Mouse (Mus musculus): ENCODE measurements around the gene Scn8a. TPM values are rescaled to one million over a fixed set of nuclear protein-coding genes. Genes with fewer than 3 reads are reported as not detected.

Scn8a gene
- polyA plus RNA-seq, 2 experiments from 2014 or later = 0.29 to 0.32 TPM

DNA sequence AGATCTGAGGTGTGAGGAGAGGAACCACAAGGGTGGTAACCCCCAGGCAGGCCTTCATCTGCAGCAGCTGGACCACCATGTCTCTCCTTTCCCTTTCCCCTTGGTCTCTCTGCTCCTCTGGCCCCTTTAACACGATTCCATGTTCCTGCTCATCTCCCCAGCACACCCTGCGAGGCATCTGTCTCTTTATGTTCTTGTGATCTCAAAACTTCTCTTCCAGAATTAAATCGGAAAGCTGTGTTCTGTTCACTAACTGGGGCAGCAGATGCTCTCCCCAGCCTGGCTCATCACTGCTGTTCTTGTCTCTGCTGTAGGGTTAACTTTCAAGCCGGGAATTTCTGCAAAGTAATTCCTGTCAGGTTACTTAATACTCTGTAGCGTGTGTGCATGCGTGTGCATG, 91.3 kb downstream of the Scn8a start:
- ATAC-seq = no peak

DNA sequence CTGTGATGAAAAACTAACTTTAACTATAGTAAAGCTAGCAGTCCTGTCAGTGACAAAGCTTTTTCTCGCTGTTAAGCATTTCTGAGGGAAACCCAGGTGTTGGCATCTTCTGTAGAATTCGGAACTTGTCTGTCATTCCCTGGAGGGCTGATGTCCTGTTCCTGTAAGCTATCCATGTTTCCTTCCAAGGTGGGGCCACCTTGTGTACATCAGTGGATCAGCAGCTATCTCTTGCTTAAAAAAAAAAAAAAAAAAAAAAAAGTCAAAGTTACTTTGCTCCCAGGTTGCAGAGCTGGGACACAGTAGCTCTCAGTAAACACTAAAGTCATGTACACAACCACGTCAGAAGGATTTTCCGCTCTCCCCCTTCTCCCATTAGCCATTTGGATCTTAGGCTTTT, 91.9 kb downstream of the Scn8a start:
- no peak for ATAC-seq

DNA sequence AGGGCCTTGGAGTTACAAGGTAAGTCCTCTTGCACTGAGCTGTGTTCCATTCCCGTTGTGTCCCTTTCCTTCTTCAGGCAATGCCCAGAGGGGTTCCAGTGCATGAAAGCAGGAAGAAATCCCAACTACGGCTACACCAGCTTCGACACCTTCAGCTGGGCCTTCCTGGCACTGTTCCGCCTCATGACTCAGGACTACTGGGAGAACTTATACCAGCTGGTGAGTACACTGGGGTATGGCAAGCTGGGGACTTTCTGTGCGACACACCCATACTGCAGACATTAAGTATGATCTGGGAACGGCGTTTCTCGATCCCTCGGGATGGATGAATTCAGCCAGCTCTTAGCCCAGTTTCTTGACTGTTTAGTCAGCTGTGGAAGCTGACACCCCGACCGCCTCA, 101.8 kb downstream of the Scn8a start:
- no peak for ATAC-seq

DNA sequence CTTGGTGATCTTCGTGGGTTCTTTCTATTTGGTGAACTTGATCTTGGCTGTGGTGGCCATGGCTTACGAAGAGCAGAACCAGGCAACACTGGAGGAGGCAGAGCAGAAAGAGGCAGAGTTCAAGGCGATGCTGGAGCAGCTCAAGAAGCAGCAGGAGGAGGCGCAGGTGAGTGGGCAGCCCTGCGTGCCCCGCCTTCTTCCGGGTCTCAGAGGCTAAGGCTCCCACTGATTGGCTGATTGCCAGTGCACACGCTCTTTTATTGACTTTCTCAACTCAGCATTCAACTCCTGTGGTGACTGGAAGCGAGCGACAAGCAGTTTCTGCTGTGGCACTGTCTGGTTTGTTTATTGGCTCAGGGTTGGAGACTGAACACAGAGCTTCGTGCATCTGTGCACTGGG, 103.1 kb downstream of the Scn8a start:
- peak; percentile 47 for ATAC-seq

DNA sequence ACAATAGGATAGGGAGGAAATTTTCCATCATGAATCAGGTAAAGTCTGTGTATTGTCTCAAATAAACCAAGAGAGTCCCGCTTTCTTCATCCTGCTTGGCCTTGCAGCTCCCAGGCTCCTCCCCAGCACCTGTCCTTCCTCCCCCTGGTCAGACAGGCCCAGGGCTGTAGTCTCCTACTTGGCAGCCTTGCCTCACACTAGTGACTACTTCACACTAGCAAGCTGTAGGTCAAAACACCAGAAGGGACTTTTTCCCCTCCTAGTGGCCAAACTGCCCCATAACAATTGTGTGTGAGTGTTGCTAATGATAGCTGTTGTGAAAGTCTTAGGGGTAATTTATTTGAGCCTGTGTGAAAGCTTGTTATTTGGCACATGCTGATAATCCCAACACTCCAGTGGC, 105.0 kb downstream of the Scn8a start:
- no peak for ATAC-seq

DNA sequence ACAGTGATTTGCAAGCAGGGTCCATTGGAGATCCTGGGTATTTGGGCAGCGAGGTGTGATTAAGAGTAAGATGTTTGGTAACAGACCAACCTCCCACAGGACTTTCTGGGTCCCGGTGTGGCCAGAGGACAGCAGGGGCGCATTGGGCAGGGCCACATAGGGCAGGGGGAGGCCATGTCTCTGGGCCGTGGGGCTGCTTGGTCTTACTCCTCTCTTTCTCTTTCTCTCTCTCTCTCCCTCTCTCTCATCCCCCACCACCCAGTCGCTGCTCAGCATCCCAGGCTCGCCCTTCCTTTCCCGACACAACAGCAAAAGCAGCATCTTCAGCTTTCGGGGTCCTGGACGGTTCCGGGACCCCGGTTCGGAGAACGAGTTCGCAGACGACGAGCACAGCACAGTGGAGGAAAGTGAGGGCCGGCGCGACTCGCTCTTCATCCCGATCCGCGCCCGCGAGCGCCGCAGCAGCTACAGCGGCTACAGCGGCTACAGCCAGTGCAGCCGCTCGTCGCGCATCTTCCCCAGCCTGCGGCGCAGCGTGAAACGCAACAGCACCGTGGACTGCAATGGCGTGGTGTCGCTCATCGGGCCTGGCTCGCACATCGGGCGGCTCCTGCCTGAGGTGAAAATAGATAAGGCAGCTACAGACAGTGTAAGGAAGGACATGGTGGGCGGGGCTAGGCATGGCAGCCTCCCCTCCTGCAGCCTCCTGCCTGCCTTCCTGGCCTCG, 113.9 kb downstream of the Scn8a start:
- ATAC-seq = peak; percentile 62

DNA sequence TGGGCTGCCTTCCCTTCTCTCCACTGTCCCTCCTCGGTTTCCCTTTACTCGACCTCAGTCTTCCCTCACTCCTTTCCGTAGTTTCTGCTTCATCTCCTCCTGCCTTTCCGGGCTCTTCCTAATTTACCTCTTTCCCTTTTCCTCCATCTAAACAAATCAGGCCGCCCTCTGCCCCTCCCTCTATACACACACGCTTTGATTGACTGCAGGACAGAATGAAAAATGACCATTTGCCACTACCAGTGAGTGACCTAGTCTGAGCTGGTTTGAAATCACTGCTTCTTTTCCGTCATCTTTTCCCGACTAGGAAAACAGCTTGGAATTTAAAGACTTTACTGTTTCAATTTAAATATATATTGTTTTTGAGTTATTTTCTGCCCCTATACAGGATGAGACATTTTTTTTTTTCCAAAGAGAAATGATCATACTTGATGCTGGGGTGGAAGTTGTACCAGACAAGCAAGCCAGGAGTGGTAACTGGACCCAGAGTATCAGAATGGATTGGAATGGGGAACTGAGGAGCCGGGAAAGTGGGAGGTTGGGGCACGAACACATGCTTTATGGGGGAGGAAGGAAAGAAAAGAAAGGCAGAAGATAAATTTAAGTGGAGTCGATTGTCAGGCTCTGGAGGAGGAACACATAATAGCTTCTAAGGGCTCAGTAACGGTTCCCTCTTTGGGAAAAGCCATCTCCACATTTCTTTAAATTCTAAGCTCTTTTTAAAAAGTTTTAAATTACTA, 114.7 kb downstream of the Scn8a start:
- no peak for ATAC-seq

DNA sequence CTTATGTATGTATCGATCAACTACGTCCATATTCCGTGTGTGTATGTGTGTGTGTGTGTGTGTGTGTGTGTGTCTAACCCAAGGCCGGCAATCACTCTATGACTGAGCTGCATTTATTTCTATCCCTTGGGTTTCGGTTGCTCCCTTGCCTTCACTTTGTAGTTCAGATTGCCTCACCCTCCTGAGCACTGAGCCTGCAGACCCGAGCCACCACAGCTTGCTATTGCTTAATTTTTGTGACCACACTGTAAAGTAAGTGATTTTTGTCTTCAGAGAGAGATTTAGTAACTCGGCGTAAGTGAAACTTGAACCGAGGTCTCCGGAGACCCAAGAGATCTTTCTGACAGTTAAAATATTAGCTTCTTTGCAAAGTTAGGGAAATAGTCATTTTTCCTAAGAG, 116.8 kb downstream of the Scn8a start:
- no peak for ATAC-seq

DNA sequence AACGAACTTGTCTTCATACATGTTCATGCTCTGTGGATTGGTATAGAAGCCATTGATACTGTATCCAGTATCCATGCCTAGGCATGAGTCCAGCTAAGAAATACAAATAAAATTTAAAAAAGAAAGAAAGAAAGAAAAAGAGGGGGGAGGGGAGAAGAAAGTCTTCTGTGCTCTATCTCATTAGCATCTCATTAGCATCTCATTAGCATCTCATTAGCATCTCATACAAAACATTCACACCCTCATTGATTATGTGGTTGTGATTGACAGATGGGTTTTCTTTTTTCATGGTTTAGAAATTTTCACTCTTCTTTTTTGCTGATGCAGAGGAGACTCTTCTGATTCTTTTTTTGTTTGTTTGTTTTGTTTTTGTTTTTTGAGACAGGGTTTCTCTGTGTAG, 117.4 kb downstream of the Scn8a start:
- no peak for ATAC-seq

DNA sequence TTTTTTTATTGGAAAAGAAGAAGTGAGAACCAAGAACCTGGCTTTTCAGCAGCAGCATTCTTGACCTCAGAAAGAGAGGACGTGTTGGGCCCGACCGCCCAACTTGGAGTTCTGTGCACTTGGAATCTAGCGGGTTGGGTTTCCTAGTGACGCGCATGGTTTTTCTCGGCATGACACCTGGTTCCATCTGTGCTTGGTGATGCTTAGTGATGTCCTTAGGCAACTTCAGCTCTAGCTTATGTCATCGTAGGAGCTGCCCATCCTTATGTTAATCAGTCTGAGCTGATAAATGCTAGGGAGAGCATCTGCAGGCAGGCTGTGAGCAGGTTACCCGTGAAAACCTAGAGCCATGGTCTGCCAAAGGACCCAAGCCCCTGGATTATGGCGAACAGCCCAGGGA, 120.6 kb downstream of the Scn8a start:
- no peak for ATAC-seq

DNA sequence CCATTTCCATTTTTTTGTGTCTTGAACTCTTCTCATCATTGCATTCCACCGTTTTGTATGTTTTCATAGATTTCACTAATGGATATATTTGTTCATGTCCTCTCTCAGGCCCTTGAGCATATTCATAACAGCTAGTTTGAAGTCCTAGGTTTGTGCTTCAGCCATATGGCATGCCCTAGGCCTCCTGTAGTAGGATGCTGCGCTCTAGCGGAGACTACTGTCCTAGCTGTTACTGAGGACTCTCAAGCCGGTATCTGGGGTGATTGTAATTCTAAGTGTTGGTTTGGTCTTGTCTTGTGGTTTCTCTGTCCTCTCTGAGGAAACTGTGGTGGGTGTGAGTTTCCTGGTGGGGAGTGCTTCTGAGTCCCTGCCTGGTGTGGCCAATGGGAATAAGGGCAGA, 127.4 kb downstream of the Scn8a start:
- ATAC-seq = no peak

DNA sequence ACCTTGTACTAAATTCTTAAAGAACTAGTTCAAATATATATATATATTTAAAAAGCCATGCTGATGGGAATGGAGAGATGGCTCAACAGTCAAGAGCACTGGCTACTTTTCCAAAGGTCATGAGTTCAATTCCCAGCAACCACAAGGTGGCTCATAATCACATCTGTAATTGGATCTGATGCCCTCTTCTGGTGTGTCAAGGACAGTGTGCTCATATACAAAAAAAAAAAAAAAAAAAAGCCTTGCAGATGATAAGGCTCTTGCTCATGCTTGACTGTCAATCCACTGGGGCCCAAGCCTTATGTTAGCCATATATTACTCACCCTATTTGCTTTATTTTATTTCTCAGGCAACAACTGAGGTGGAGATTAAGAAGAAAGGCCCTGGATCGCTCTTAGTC, 132.0 kb downstream of the Scn8a start:
- no peak for ATAC-seq

DNA sequence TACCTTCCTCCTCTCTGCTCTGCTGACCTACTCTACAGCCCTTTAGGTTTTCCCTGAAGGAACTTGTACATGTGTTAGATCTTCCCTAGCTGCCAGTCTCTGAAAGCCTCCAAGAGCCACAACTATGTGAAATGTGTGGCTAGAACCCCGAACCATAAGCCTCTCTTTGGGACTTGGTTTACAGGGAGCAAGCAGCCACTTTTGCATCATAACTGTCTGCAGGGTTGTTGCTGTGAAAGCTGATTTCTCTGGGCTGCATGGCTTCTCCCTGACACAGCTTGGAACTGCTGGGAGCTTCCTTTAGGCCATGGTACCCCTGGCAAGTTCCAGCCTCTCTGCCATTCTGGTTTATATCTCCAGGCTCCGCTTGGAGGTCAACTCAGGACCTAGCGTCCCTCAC, 132.8 kb downstream of the Scn8a start:
- no peak for ATAC-seq

DNA sequence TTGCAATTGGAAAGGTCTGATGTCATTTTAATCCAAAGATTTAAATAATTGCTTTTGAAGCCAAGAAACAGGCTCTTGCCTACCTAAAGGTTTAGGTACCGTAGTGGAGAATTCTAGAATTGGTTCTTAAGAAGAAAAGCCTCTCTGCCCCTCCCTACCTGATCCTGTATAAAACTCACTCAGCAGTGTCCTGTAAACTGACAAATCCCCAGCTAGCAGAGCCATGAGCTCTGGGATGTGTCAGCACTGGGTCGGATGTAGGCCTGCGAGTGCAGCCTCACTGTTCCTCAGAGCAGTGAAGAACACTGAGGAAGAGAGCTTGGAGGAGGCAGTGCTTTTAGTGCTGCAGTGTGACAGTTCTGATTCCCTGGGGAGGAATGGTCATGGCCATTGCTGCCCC, 134.9 kb downstream of the Scn8a start:
- ATAC-seq = no peak

DNA sequence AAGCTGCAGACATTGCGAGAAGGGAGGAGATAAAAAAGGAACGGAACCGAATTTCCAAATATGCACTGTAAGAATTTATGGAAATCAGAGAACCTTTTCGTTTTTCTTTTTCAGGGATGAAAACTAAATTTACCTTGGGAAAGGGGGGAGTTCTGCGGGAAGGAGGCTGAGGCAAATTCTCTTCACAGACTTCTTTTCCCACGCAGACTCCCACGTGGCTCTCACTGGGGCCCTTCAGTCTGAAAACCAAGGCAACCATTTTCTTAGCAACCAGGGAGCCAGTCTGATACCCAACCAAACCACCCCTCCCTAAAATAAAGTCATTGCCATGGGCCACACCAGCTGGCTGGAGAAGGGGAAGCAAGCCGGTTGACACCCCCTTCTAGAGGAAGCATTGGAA, 136.1 kb downstream of the Scn8a start:
- ATAC-seq = no peak

DNA sequence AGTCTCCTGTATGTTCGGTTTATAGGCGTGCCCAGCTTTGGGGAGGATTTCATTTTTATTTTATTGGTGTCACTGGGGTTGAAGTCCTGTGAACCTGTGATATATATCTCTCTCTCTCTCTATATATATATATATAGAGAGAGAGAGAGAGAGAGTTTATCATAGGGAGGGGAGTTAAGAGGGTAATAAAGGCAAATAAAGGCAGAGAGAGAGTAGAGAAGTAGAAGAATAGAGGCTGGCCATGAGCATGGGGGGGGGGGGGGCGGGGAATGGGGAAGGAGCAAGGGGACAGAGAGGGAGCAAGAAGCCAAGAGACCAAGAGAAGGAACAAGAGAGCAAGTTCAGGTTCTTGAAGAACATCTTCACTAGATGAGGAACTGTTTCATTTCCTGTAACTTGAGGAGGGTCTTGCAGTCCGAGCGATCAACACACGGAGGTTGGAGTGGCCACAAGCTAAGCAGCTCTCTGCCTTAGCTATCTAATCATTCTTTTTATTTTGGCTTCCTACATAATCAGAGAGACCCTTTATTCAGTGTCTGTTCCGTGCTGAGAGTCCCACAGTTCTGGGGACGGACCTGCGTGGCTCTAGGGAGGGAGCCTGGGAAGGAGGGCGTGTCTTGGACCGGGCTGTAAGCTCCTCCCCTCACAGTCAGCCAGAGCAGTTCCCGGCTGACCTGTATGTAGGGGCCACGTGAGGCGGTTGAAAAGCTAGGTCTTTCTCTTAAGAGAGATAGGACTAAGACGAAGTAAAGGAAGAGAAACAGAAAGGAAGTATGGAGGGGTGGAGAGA, 136.8 kb downstream of the Scn8a start:
- no peak for ATAC-seq

DNA sequence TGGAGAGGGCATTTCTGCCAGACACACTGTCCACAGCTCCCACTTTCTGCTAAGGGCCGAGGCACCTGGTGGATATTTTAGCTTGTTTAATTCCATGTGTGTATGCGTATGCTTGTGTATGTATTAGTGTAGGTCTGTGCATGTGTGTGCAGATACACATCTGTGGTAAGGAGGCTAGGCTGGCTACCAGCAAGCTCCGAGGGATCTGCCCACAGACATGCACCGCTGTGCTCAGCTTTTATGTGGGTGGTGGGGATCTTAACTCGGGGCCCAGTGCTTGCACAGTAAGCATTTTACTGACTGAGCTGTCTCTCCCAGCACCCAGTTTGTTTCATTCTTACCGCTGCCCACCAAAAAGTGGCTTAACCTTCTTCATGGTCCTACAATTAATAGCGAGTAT, 137.6 kb downstream of the Scn8a start:
- ATAC-seq = no peak

DNA sequence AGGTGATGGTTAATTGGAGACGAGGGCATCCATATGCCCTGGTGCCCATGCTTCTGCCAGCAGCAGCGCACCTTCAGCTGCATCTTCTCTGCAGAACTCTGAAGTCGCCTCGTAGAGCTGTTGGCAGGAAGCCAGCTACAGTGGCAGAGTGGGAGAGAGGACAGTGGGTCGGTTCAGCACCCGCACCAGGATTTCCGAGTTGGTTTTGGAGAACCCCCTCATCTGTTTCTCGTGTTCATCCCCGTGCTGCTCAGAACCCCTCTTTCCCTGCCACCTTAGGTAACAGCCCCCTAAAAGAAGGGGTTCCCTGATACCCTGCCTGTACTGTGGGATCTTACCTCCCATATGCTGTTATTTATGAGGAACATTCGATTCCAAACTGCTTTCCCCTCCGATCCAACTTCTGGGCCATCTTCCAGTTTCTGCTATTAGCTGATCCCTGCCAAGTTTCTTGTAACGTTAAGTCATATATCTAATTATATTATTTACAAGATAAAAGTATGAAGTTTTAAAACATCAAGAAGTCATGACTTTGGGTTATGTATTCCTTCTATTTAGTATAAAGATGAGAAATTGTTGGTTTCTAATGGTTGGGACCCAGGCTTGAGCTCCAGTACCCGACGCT, 138.8 kb downstream of the Scn8a start:
- ATAC-seq = no peak

DNA sequence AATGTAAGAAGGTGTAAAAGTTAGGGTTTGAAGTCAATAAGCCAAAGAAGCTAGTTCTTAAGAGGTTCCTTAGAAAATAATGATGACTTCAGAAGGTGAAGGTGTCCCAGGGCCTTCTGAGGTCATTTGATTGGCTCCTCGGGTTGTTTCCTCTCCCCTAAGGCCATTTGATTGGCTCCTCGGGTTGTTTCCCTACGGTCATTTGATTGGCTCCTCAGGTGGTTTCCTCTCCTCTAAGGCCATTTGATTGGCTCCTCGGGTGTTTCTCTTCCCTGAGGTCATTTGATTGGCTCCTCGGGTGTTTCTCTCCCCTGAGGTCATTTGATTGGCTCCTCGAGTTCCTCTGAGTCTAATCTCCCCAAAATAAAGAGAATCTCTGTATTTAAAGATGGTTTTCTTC, 141.7 kb downstream of the Scn8a start:
- ATAC-seq = no peak

DNA sequence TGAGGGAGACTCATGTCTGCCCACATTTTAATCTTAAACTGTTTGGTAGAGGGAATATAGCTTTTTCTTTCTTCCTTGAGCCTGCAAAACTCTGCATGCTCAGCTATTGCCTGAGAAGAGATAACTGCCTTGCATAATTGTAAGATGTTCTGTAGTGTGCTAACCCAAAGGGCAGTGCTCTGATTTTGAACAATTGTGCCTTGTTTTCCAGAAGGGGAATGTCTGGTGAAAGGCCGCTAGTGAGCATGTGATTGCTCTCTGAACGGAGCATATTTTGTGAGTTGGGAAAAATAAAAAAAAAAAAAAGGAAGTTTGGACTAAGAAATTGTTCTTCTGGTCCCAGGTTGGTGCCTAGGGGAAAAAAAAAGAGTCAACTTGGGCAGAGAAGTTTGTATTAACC, 159.3 kb downstream of the Scn8a start:
- no peak for ATAC-seq

DNA sequence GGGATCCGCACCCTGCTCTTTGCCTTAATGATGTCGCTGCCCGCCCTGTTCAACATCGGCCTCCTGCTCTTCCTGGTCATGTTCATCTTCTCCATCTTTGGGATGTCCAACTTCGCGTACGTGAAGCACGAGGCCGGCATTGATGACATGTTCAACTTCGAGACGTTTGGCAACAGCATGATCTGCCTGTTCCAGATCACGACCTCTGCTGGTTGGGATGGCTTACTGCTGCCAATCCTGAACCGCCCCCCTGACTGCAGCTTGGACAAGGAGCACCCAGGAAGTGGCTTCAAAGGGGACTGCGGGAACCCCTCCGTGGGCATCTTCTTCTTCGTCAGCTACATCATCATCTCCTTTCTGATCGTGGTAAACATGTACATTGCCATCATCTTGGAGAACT, 170.0 kb downstream of the Scn8a start:
- no peak for ATAC-seq

DNA sequence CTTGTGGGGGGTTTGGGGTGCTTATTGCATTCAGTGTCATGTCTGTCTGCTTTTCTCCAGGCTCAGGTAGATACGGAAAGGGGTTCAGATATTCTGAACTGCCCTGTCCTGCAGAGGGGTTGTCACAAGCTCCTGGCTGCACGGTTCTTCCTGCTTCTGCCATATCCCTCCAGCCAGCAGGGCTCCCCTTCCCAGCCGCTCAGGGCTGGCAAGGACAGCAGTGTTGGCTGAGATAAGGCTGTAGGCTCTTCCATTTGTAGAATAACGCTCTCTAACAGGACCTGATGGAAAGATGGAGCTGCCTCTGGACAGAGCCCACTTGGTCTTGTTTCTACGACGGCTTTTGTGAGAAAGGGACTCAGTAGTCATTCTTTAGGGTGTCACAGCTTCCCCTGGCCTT, 172.3 kb downstream of the Scn8a start:
- ATAC-seq = no peak

DNA sequence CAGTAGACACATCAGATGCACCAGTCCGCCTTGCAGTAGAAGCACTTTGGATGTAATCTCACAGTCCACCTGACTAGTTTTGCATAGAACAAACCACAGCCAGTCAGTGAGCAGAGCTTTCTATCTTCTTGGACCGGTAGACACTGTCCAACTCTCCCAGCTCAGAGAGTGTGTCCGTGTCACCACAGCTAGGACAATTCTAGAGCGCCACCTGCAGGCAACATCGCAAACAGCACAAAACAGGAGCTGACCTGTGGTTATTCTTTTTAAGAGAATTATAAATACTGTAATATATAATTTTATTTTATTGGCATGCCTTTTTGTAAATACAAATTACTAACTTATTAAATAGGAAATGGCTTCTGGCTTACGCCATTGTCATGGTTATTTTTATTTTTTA, 173.0 kb downstream of the Scn8a start:
- ATAC-seq = no peak

All from CD4-positive, CD25-positive, alpha-beta regulatory T cell, adult 4 months (primary cell).